Mouse (Mus musculus) cerebellum, adult 2 months (tissue): ENCODE data around the gene Calm3. TPM values are rescaled to one million over a fixed set of nuclear protein-coding genes. Genes with fewer than 3 reads are reported as not detected.
A peak's percentile ranks its signal among the peaks of the same experiment; 100 is the strongest.

ENCODE experiments used
- DNase-seq, 2 experiments: peaks; one replicate each; pipeline ENCODE4 v3.0.0; 2021
- H3K27ac ChIP-seq: fragments of 200-500 bp; 2 replicates; pipeline ENCODE4 v1.5.1; 2012; ENCODE audit warnings: low read length, control low read depth, inconsistent platforms; ENCODE audit not compliant: insufficient read depth
- H3K27me3 ChIP-seq: fragments of 200-500 bp; 2 replicates; pipeline ENCODE4 v1.6.1; 2012; ENCODE audit warnings: inconsistent platforms, mild to moderate bottlenecking, low read length, moderate library complexity; ENCODE audit not compliant: control insufficient read depth, insufficient read depth
- H3K4me1 ChIP-seq: fragments of 200-500 bp; 2 replicates; pipeline ENCODE4 v1.6.1; 2011; ENCODE audit warnings: low read length; ENCODE audit not compliant: control insufficient read depth, insufficient read depth
- H3K4me3 ChIP-seq: fragments of 200-500 bp; replicated peaks from 2 replicates; pipeline ENCODE3; 2011; ENCODE audit warnings: mild to moderate bottlenecking, low read depth, low read length, control low read depth; ENCODE audit not compliant: insufficient read depth
- CTCF ChIP-seq: fragments of 200-500 bp; IDR thresholded peaks from 2 replicates; pipeline ENCODE4 v1.5.1; 2011; ENCODE audit warnings: low read depth, mild to moderate bottlenecking, control low read depth, low read length, moderate library complexity, borderline replicate concordance; ENCODE audit not compliant: insufficient read depth
- POLR2A ChIP-seq: fragments of 200-500 bp; IDR thresholded peaks from 2 replicates; pipeline ENCODE4 v1.6.1; 2011; ENCODE audit warnings: low read length, control low read depth, borderline replicate concordance; ENCODE audit not compliant: insufficient read depth
- WGBS: fragments of 180-500 bp; shearing (Covaris S2); methylation state at CpG from one replicate; pipeline ENCODE4 v1.1.7; 2018; 5-methylcytosine and 5-hydroxymethylcytosine counted together
- polyA plus RNA-seq: library from polyadenylated mRNA; depleted of rRNA; stranded (reverse); fragments of >200 nt; gene quantifications from 2 replicates; pipeline ENCODE4 v1.2.3, GENCODE M21; 2012

The Calm3 gene
- polyA plus RNA-seq, 1 experiment: 1,504 TPM

GRCm38 (mm10) chr7:16944808-16945315 lies 20.9 kb upstream of the Calm3 start:
- TF ChIP-seq CTCF (no peak), POLR2A (no peak)
- DNase-seq: peak in 1 of 2 experiments; percentile 57
- Histone ChIP-seq H3K4me1 (peaks cover 22% of the 10 kb centered on the region; the same call in 1 of the 2 replicates), H3K27me3 (no peaks in the 10 kb centered on the region), H3K4me3 (peak overlapping the region; percentile 87), H3K27ac (peak overlapping the region; percentile 95)
- WGBS: 1% methylated on average over 22 of the region's 22 CpGs

GRCm38 (mm10) chr7:16944061-16944807 lies 20.3 kb upstream of the Calm3 start, which contains the start of gene Pnmal2:
Gene Pnmal2 (plus strand): TSS chr7:16944682.
- peak; percentile 96 for TF ChIP-seq POLR2A
- no peak for TF ChIP-seq CTCF
- H3K27ac ChIP-seq: peak within 1 kb of the TSS; percentile 95
- peaks cover 19% of the 10 kb centered on the region; the same call in 1 of the 2 replicates for H3K4me1 ChIP-seq
- no peaks in the 10 kb centered on the region for H3K27me3 ChIP-seq
- 9% methylated on average over 36 of the region's 36 CpGs for WGBS
- DNase-seq: peak; percentile 93 to 94
- peak within 1 kb of the TSS; percentile 87 for H3K4me3 ChIP-seq

GRCm38 (mm10) chr7:16942861-16943260 lies 18.9 kb upstream of the Calm3 start:
- Histone ChIP-seq H3K27ac (no peak overlapping the region), H3K27me3 (no peaks in the 10 kb centered on the region), H3K4me3 (no peak overlapping the region), H3K4me1 (peaks cover 11% of the 10 kb centered on the region)
- DNase-seq: no peak
- 36% methylated on average over 4 of the region's 4 CpGs for WGBS
- TF ChIP-seq POLR2A (no peak), CTCF (no peak)

- Histone ChIP-seq H3K27ac (no peak overlapping the region), H3K27me3 (no peaks in the 10 kb centered on the region), H3K4me3 (no peak overlapping the region), H3K4me1 (peaks cover 11% of the 10 kb centered on the region)
- TF ChIP-seq CTCF (no peak), POLR2A (no peak)
- WGBS: 58% methylated on average over 7 of the region's 7 CpGs
- DNase-seq: no peak
Observed at GRCm38 (mm10) chr7:16940292-16940691, 16.4 kb upstream of the Calm3 start.

- TF ChIP-seq CTCF (no peak), POLR2A (no peak)
- Histone ChIP-seq H3K4me1 (peaks cover 4% of the 10 kb centered on the region), H3K27ac (no peak overlapping the region), H3K4me3 (no peak overlapping the region), H3K27me3 (no peaks in the 10 kb centered on the region)
- DNase-seq: peak; percentile 40 to 63
- WGBS: 44% methylated on average over 17 of the region's 17 CpGs
Observed at GRCm38 (mm10) chr7:16938117-16938791, 14.3 kb upstream of the Calm3 start.

GRCm38 (mm10) chr7:16937312-16937711 lies 13.4 kb upstream of the Calm3 start:
- peak in 1 of 2 experiments; percentile 37 for DNase-seq
- H3K27ac ChIP-seq: no peak overlapping the region
- peaks cover 4% of the 10 kb centered on the region for H3K4me1 ChIP-seq
- H3K27me3 ChIP-seq: no peaks in the 10 kb centered on the region
- no peak overlapping the region for H3K4me3 ChIP-seq
- peak; percentile 39; the same call in 1 of the 2 replicates for TF ChIP-seq CTCF
- TF ChIP-seq POLR2A: no peak
- WGBS: 51% methylated on average over 4 of the region's 4 CpGs

- peaks cover under 1% of the 10 kb centered on the region; the same call in 1 of the 2 replicates for H3K4me1 ChIP-seq
- H3K27ac ChIP-seq: no peak overlapping the region
- WGBS: 21% methylated on average over 14 of the region's 14 CpGs
- H3K4me3 ChIP-seq: no peak overlapping the region
- TF ChIP-seq CTCF: peak; percentile 58; the same call in 1 of the 2 replicates
- no peak for TF ChIP-seq POLR2A
- no peaks in the 10 kb centered on the region for H3K27me3 ChIP-seq
- DNase-seq: peak; percentile 73 to 77
Observed at GRCm38 (mm10) chr7:16932704-16933577, 9.0 kb upstream of the Calm3 start.
